Mouse (Mus musculus) hindbrain, embryonic 16.5 days (tissue): ENCODE measurements around the gene Tifa. TPM values are rescaled to one million over a fixed set of nuclear protein-coding genes. Genes with fewer than 3 reads are reported as not detected.

ENCODE experiments used
- ATAC-seq: fragments of 200-750 bp; cut with Nextera tagmentation; 2 replicates; pipeline ENCODE4 v1.8.0; 2017; ENCODE audit warnings: moderate TSS enrichment, moderate library complexity
- H3K27ac ChIP-seq: fragments of 300-500 bp; sonication (generic); 2 replicates; pipeline ENCODE4 v1.5.1; 2014; ENCODE audit warnings: low read depth, mild to moderate bottlenecking, control low read depth, low read length, moderate library complexity
- H3K27me3 ChIP-seq: fragments of 300-500 bp; sonication (generic); replicated peaks from 2 replicates; pipeline ENCODE4 v1.6.1; 2014; ENCODE audit warnings: low read length; ENCODE audit not compliant: control insufficient read depth, insufficient read depth
- H3K36me3 ChIP-seq: fragments of 300-500 bp; sonication (generic); 2 replicates; pipeline ENCODE4 v1.6.1; 2014; ENCODE audit warnings: mild to moderate bottlenecking, low read length, moderate library complexity, mixed read lengths; ENCODE audit not compliant: control insufficient read depth, insufficient read depth
- H3K4me1 ChIP-seq: fragments of 300-500 bp; sonication (generic); 2 replicates; pipeline ENCODE4 v1.6.1; 2014; ENCODE audit warnings: low read depth, low read length; ENCODE audit not compliant: control insufficient read depth, insufficient read depth
- H3K4me2 ChIP-seq: fragments of 300-500 bp; sonication (generic); 2 replicates; pipeline ENCODE4 v1.6.1; 2014; ENCODE audit warnings: mild to moderate bottlenecking, low read length, control low read depth, moderate library complexity
- H3K4me3 ChIP-seq: fragments of 300-500 bp; sonication (generic); 2 replicates; pipeline ENCODE4 v1.5.1; 2014; ENCODE audit warnings: mild to moderate bottlenecking, low read length, control low read depth, moderate library complexity
- H3K9ac ChIP-seq: fragments of 300-500 bp; sonication (generic); 2 replicates; pipeline ENCODE4 v1.6.1; 2014; ENCODE audit warnings: low read depth, mild to moderate bottlenecking, control low read depth, low read length, moderate library complexity
- H3K9me3 ChIP-seq: fragments of 300-500 bp; sonication (generic); 2 replicates; pipeline ENCODE4 v1.6.1; 2014; ENCODE audit warnings: mild to moderate bottlenecking, low read length, moderate library complexity; ENCODE audit not compliant: control insufficient read depth
- WGBS: fragments of 180-500 bp; shearing (Covaris S2); extraction: QIAGEN DNeasy Blood & Tissue Kit; methylation state at CpG from one replicate; pipeline ENCODE4 v1.1.7; 2014; 5-methylcytosine and 5-hydroxymethylcytosine counted together
- polyA plus RNA-seq: library from polyadenylated mRNA; unstranded; fragments of >200 nt; fragmentation: Nextera tagmentation; extraction: Ambion mirVana; gene quantifications from 2 replicates; pipeline ENCODE4 v1.2.1, GENCODE M21; 2015

Gene Tifa
- polyA plus RNA-seq: 2.8 and 3.8 TPM in 2 replicates

- ATAC-seq: peak; percentile 59
- Histone ChIP-seq H3K4me3 (peak within 1 kb of the TSS; percentile 62), H3K9me3 (peaks cover 2% of the 10 kb centered on the region; the same call in 1 of the 2 replicates), H3K4me2 (peak within 1 kb of the TSS; percentile 99), H3K27me3 (peaks cover 12% of the 10 kb centered on the region), H3K27ac (peak within 1 kb of the TSS; percentile 29; the same call in 1 of the 2 replicates), H3K9ac (peak within 1 kb of the TSS; percentile 68), H3K36me3 (no peaks in the 10 kb centered on the region), H3K4me1 (peaks cover 17% of the 10 kb centered on the region)
- WGBS: under 1% methylated on average over 40 of the region's 44 CpGs
These were observed at the start of gene Tifa for GRCm38 (mm10) chr3:127789500-127790191. Tifa (plus strand) TSS chr3:127789805.

GRCm38 (mm10) chr3:127741473-127741872, 48.1 kb upstream of the Tifa start:
- whole genome bisulfite sequencing: 97% methylated on average over 3 of the region's 3 CpGs

GRCm38 (mm10) chr3:127743614-127744365, 45.8 kb upstream of the Tifa start:
- Histone ChIP-seq H3K27me3 (peaks cover 5% of the 10 kb centered on the region; the same call in 1 of the 2 replicates), H3K4me1 (peaks cover 4% of the 10 kb centered on the region), H3K36me3 (no peaks in the 10 kb centered on the region), H3K9me3 (no peaks in the 10 kb centered on the region), H3K27ac (no peak overlapping the region), H3K9ac (no peak overlapping the region), H3K4me3 (no peak overlapping the region), H3K4me2 (no peak overlapping the region)
- no peak for ATAC-seq
- WGBS: 67% methylated on average over 13 of the region's 14 CpGs

More at GRCm38 (mm10) chr3:127741473-127741872, 48.1 kb upstream of the Tifa start:
- H3K4me1 ChIP-seq: no peaks in the 10 kb centered on the region; the same call in 1 of the 2 replicates
- ATAC-seq: no peak
- no peak overlapping the region for H3K4me2 ChIP-seq
- no peaks in the 10 kb centered on the region for H3K36me3 ChIP-seq
- no peak overlapping the region for H3K27ac ChIP-seq
- H3K4me3 ChIP-seq: no peak overlapping the region
- no peaks in the 10 kb centered on the region for H3K27me3 ChIP-seq
- H3K9me3 ChIP-seq: no peaks in the 10 kb centered on the region
- H3K9ac ChIP-seq: no peak overlapping the region

GRCm38 (mm10) chr3:127745504-127745903, 44.1 kb upstream of the Tifa start:
- no peaks in the 10 kb centered on the region for H3K36me3 ChIP-seq
- 25% methylated on average over 6 of the region's 6 CpGs for WGBS
- H3K4me1 ChIP-seq: peaks cover 16% of the 10 kb centered on the region
- peaks cover 9% of the 10 kb centered on the region; the same call in 1 of the 2 replicates for H3K27me3 ChIP-seq
- H3K9me3 ChIP-seq: no peaks in the 10 kb centered on the region
- H3K4me2 ChIP-seq: no peak overlapping the region
- H3K9ac ChIP-seq: no peak overlapping the region
- no peak for ATAC-seq
- no peak overlapping the region for H3K4me3 ChIP-seq
- H3K27ac ChIP-seq: no peak overlapping the region

- 17% methylated on average over 16 of the region's 16 CpGs for WGBS
- no peak overlapping the region for H3K4me2 ChIP-seq
- peak; percentile 73 for ATAC-seq
These were observed 43.5 kb upstream of the Tifa start for GRCm38 (mm10) chr3:127745911-127746640.

GRCm38 (mm10) chr3:127748644-127749043, 41.0 kb upstream of the Tifa start:
- Histone ChIP-seq H3K4me1 (peaks cover 16% of the 10 kb centered on the region), H3K9ac (no peak overlapping the region), H3K36me3 (no peaks in the 10 kb centered on the region), H3K27ac (no peak overlapping the region), H3K27me3 (peaks cover 12% of the 10 kb centered on the region; the same call in 1 of the 2 replicates), H3K4me3 (no peak overlapping the region), H3K4me2 (no peak overlapping the region), H3K9me3 (no peaks in the 10 kb centered on the region)
- WGBS: 48% methylated on average over 4 of the region's 4 CpGs
- ATAC-seq: no peak

More at GRCm38 (mm10) chr3:127745911-127746640, 43.5 kb upstream of the Tifa start:
- Histone ChIP-seq H3K27me3 (peaks cover 9% of the 10 kb centered on the region; the same call in 1 of the 2 replicates), H3K4me1 (peaks cover 16% of the 10 kb centered on the region), H3K9me3 (no peaks in the 10 kb centered on the region), H3K27ac (no peak overlapping the region), H3K36me3 (no peaks in the 10 kb centered on the region), H3K9ac (no peak overlapping the region), H3K4me3 (no peak overlapping the region)

GRCm38 (mm10) chr3:127749266-127749665, 40.3 kb upstream of the Tifa start:
- H3K9ac ChIP-seq: peak overlapping the region; percentile 36

GRCm38 (mm10) chr3:127749981-127750562, 39.5 kb upstream of the Tifa start:
- Histone ChIP-seq H3K36me3 (no peaks in the 10 kb centered on the region), H3K4me2 (peak overlapping the region; percentile 59), H3K27ac (no peak overlapping the region), H3K9ac (no peak overlapping the region; the same call in 1 of the 2 replicates), H3K9me3 (no peaks in the 10 kb centered on the region), H3K4me3 (no peak overlapping the region), H3K27me3 (peaks cover 12% of the 10 kb centered on the region; the same call in 1 of the 2 replicates), H3K4me1 (peaks cover 16% of the 10 kb centered on the region)
- no peak for ATAC-seq
- WGBS: 5% methylated on average over 12 of the region's 12 CpGs

More at GRCm38 (mm10) chr3:127749266-127749665, 40.3 kb upstream of the Tifa start:
- Histone ChIP-seq H3K9me3 (no peaks in the 10 kb centered on the region), H3K27me3 (peaks cover 12% of the 10 kb centered on the region; the same call in 1 of the 2 replicates), H3K4me2 (peak overlapping the region; percentile 59), H3K4me1 (peaks cover 16% of the 10 kb centered on the region), H3K27ac (peak overlapping the region; percentile 10; the same call in 1 of the 2 replicates), H3K36me3 (no peaks in the 10 kb centered on the region), H3K4me3 (peak overlapping the region; percentile 30)
- WGBS: 7% methylated on average over 9 of the region's 9 CpGs
- peak; percentile 34 for ATAC-seq
